Mouse (Mus musculus): ENCODE data around the gene BC037034. TPM values are rescaled to one million over a fixed set of nuclear protein-coding genes. Genes with fewer than 3 reads are reported as not detected.

The BC037034 gene
- polyA plus RNA-seq (2015; fragmentation: Nextera tagmentation; extraction: Ambion mirVana): 16.9 and 19.2 TPM in 2 replicates

- peak; percentile 91 for ATAC-seq (ENCODE audit: low FRiP score)
Observed at GRCm38 (mm10) chr5:138263260-138264206, at the start of gene BC037034. TSS of gene BC037034 (minus strand) at chr5:138264033.

GRCm38 (mm10) chr5:138312795-138313194 lies 49.0 kb upstream of the BC037034 start:
- no peaks in the 10 kb centered on the region for H3K9me3 ChIP-seq (replicated peaks)
- 93% methylated on average over 3 of the region's 3 CpGs for WGBS
- no peak overlapping the region for H3K27ac ChIP-seq (replicated peaks)
- H3K9ac ChIP-seq (replicated peaks): no peak overlapping the region
- ATAC-seq (ENCODE audit: low FRiP score): no peak
- no peaks in the 10 kb centered on the region for H3K4me1 ChIP-seq
- no peaks in the 10 kb centered on the region for H3K27me3 ChIP-seq (replicated peaks)
- H3K36me3 ChIP-seq: no peaks in the 10 kb centered on the region
- no peak overlapping the region for H3K4me2 ChIP-seq
- no peak overlapping the region for H3K4me3 ChIP-seq (replicated peaks)

More at GRCm38 (mm10) chr5:138263260-138264206, at the start of gene BC037034:
- H3K4me1 ChIP-seq: peaks cover 43% of the 10 kb centered on the region
- no peaks in the 10 kb centered on the region for H3K27me3 ChIP-seq (replicated peaks)
- H3K4me3 ChIP-seq (replicated peaks): peak within 1 kb of the TSS; percentile 91
- H3K27ac ChIP-seq (replicated peaks): peak within 1 kb of the TSS; percentile 84
- H3K4me2 ChIP-seq: peak within 1 kb of the TSS; percentile 91
- peaks cover 55% of the 10 kb centered on the region for H3K36me3 ChIP-seq
- no peaks in the 10 kb centered on the region for H3K9me3 ChIP-seq (replicated peaks)
- under 1% methylated on average over 63 of the region's 71 CpGs for WGBS
- peak within 1 kb of the TSS; percentile 97 for H3K9ac ChIP-seq (replicated peaks)

GRCm38 (mm10) chr5:138299613-138300012 lies 35.8 kb upstream of the BC037034 start:
- no peak overlapping the region for H3K27ac ChIP-seq (replicated peaks)
- no peak overlapping the region for H3K4me2 ChIP-seq
- no peak for ATAC-seq (ENCODE audit: low FRiP score)
- no peaks in the 10 kb centered on the region for H3K9me3 ChIP-seq (replicated peaks)
- H3K9ac ChIP-seq (replicated peaks): no peak overlapping the region
- no peak overlapping the region for H3K4me3 ChIP-seq (replicated peaks)
- peaks cover 21% of the 10 kb centered on the region; the same call in 1 of the 2 replicates for H3K36me3 ChIP-seq
- 89% methylated on average over 2 of the region's 2 CpGs for WGBS
- H3K4me1 ChIP-seq: no peaks in the 10 kb centered on the region
- H3K27me3 ChIP-seq (replicated peaks): no peaks in the 10 kb centered on the region

GRCm38 (mm10) chr5:138294158-138294557 lies 30.3 kb upstream of the BC037034 start:
- Histone ChIP-seq H3K4me2 (no peak overlapping the region), H3K36me3 (peaks cover 3% of the 10 kb centered on the region; the same call in 1 of the 2 replicates), H3K27ac (replicated peaks) (no peak overlapping the region), H3K4me3 (replicated peaks) (no peak overlapping the region), H3K4me1 (no peaks in the 10 kb centered on the region), H3K9me3 (replicated peaks) (no peaks in the 10 kb centered on the region), H3K27me3 (replicated peaks) (no peaks in the 10 kb centered on the region), H3K9ac (replicated peaks) (no peak overlapping the region)
- ATAC-seq (ENCODE audit: low FRiP score): no peak

- H3K9ac ChIP-seq (replicated peaks): no peak overlapping the region
- no peaks in the 10 kb centered on the region for H3K9me3 ChIP-seq (replicated peaks)
- no peak overlapping the region for H3K4me2 ChIP-seq
- WGBS: 91% methylated on average over 1 of the region's 1 CpGs
- H3K4me1 ChIP-seq: no peaks in the 10 kb centered on the region
- H3K27me3 ChIP-seq (replicated peaks): no peaks in the 10 kb centered on the region
- no peak for ATAC-seq (ENCODE audit: low FRiP score)
- no peak overlapping the region for H3K4me3 ChIP-seq (replicated peaks)
- H3K27ac ChIP-seq (replicated peaks): no peak overlapping the region
- H3K36me3 ChIP-seq: peaks cover 3% of the 10 kb centered on the region; the same call in 1 of the 2 replicates
Observed at GRCm38 (mm10) chr5:138291638-138292037, 27.8 kb upstream of the BC037034 start.

- Histone ChIP-seq H3K9me3 (replicated peaks) (no peaks in the 10 kb centered on the region), H3K27me3 (replicated peaks) (no peaks in the 10 kb centered on the region), H3K9ac (replicated peaks) (no peak overlapping the region), H3K4me2 (no peak overlapping the region), H3K27ac (replicated peaks) (no peak overlapping the region), H3K36me3 (peaks cover 3% of the 10 kb centered on the region; the same call in 1 of the 2 replicates), H3K4me1 (no peaks in the 10 kb centered on the region), H3K4me3 (replicated peaks) (no peak overlapping the region)
- ATAC-seq (ENCODE audit: low FRiP score): no peak
- 76% methylated on average over 3 of the region's 3 CpGs for WGBS
Observed at GRCm38 (mm10) chr5:138287861-138288260, 24.0 kb upstream of the BC037034 start.

- no peaks in the 10 kb centered on the region for H3K36me3 ChIP-seq
- H3K9me3 ChIP-seq (replicated peaks): no peaks in the 10 kb centered on the region
- WGBS: 59% methylated on average over 1 of the region's 1 CpGs
- H3K4me1 ChIP-seq: peaks cover 11% of the 10 kb centered on the region
- H3K4me2 ChIP-seq: no peak overlapping the region
- H3K27me3 ChIP-seq (replicated peaks): no peaks in the 10 kb centered on the region
- no peak overlapping the region for H3K27ac ChIP-seq (replicated peaks)
- no peak overlapping the region for H3K4me3 ChIP-seq (replicated peaks)
- no peak overlapping the region for H3K9ac ChIP-seq (replicated peaks)
- no peak for ATAC-seq (ENCODE audit: low FRiP score)
Observed at GRCm38 (mm10) chr5:138283540-138283939, 19.7 kb upstream of the BC037034 start.

- no peak overlapping the region for H3K4me3 ChIP-seq (replicated peaks)
- no peak overlapping the region for H3K4me2 ChIP-seq
- no peak for ATAC-seq (ENCODE audit: low FRiP score)
- 82% methylated on average over 2 of the region's 2 CpGs for WGBS
- H3K9ac ChIP-seq (replicated peaks): no peak overlapping the region
- H3K9me3 ChIP-seq (replicated peaks): no peaks in the 10 kb centered on the region
- no peaks in the 10 kb centered on the region for H3K27me3 ChIP-seq (replicated peaks)
- H3K27ac ChIP-seq (replicated peaks): no peak overlapping the region
- H3K4me1 ChIP-seq: peaks cover 28% of the 10 kb centered on the region
- H3K36me3 ChIP-seq: peaks cover 5% of the 10 kb centered on the region
Observed at GRCm38 (mm10) chr5:138281798-138282197, 18.0 kb upstream of the BC037034 start.

GRCm38 (mm10) chr5:138280829-138281228 lies 17.0 kb upstream of the BC037034 start:
- no peak overlapping the region for H3K9ac ChIP-seq (replicated peaks)
- peaks cover 7% of the 10 kb centered on the region for H3K36me3 ChIP-seq
- H3K27ac ChIP-seq (replicated peaks): no peak overlapping the region
- H3K27me3 ChIP-seq (replicated peaks): no peaks in the 10 kb centered on the region
- H3K9me3 ChIP-seq (replicated peaks): no peaks in the 10 kb centered on the region
- WGBS: 93% methylated on average over 15 of the region's 15 CpGs
- H3K4me3 ChIP-seq (replicated peaks): peak overlapping the region; percentile 61
- H3K4me2 ChIP-seq: peak overlapping the region; percentile 78
- peaks cover 38% of the 10 kb centered on the region for H3K4me1 ChIP-seq
- ATAC-seq (ENCODE audit: low FRiP score): no peak

GRCm38 (mm10) chr5:138280425-138280768 lies 16.6 kb upstream of the BC037034 start:
- ATAC-seq (ENCODE audit: low FRiP score): no peak
- WGBS: 21% methylated on average over 26 of the region's 26 CpGs
- H3K36me3 ChIP-seq: peaks cover 7% of the 10 kb centered on the region
- H3K27me3 ChIP-seq (replicated peaks): no peaks in the 10 kb centered on the region
- H3K27ac ChIP-seq (replicated peaks): peak overlapping the region; percentile 58
- H3K9me3 ChIP-seq (replicated peaks): no peaks in the 10 kb centered on the region
- H3K4me2 ChIP-seq: peak overlapping the region; percentile 78
- peak overlapping the region; percentile 61 for H3K4me3 ChIP-seq (replicated peaks)
- H3K4me1 ChIP-seq: peaks cover 42% of the 10 kb centered on the region
- no peak overlapping the region; the same call in 1 of the 2 replicates for H3K9ac ChIP-seq (replicated peaks)

GRCm38 (mm10) chr5:138279585-138280424 lies 16.0 kb upstream of the BC037034 start, which contains the start of the genes Gm43720, Gpc2 and Stag3:
TSS of gene Gm43720 (minus strand) at chr5:138279958.
TSS of gene Gpc2 (minus strand) at chr5:138280005.
TSS of gene Stag3 (plus strand) at chr5:138280240.
- H3K9ac ChIP-seq (replicated peaks): peak within 1 kb of the TSS; percentile 74
- peak within 1 kb of the TSS; percentile 81 for H3K27ac ChIP-seq (replicated peaks)
- peak; percentile 98 for ATAC-seq (ENCODE audit: low FRiP score)
- peak within 1 kb of the TSS; percentile 78 for H3K4me2 ChIP-seq
- peaks cover 7% of the 10 kb centered on the region for H3K36me3 ChIP-seq
- under 1% methylated on average over 56 of the region's 56 CpGs for WGBS
- H3K4me3 ChIP-seq (replicated peaks): peak within 1 kb of the TSS; percentile 61
- no peaks in the 10 kb centered on the region for H3K9me3 ChIP-seq (replicated peaks)
- H3K4me1 ChIP-seq: peaks cover 48% of the 10 kb centered on the region
- H3K27me3 ChIP-seq (replicated peaks): no peaks in the 10 kb centered on the region

Measured in neural tube, embryonic 15.5 days (tissue).